Mouse (Mus musculus) megakaryocyte progenitor cell, adult 5-6 weeks (primary cell): ENCODE data around the gene Rgs16. TPM values are rescaled to one million over a fixed set of nuclear protein-coding genes. Genes with fewer than 3 reads are reported as not detected.

Experiments used
- total RNA-seq, 2 experiments: library from RNA; stranded (forward) in 1 of 2; stranded (reverse) in 1 of 2; fragments of 157-497, 149-512 nt in 1 of 2; fragments of 200-1000 nt in 1 of 2; gene quantifications; 2 replicates each; pipeline versions ENCODE4 v1.2.3 to v1.2.4; 2015 to 2017

Rgs16 gene
- total RNA-seq, 2 experiments from 2014 or later = not detected

Other genes starting within 250 kb of the Rgs16 start
- 27.6 and 28.0 TPM in 2 replicates for gene Npl, start 190.3 kb upstream of the Rgs16 start, total RNA-seq (2015)
- gene Npl, start 190.3 kb upstream of the Rgs16 start, total RNA-seq (2017) = 14.2 and 15.2 TPM in 2 replicates
- 0.17 and 1.1 TPM in 2 replicates for gene Rgs8, start 87.3 kb upstream of the Rgs16 start, total RNA-seq (2015)
- gene Rgs8, start 87.3 kb upstream of the Rgs16 start, total RNA-seq (2017) = 0.25 and 0.37 TPM in 2 replicates
- 41.4 and 52.2 TPM in 2 replicates for gene Rnasel, start 9.1 kb downstream of the Rgs16 start, total RNA-seq (2015)
- 46.4 and 58.3 TPM in 2 replicates for gene Rnasel, start 9.1 kb downstream of the Rgs16 start, total RNA-seq (2017)
- 0.59 TPM in 1 of 2 replicates, not detected in the other for gene Rgsl1, start 103.8 kb downstream of the Rgs16 start, total RNA-seq (2015)
- gene Rgsl1, start 103.8 kb downstream of the Rgs16 start, total RNA-seq (2017) = 0.42 TPM in 1 of 2 replicates, not detected in the other
- gene Teddm1b, start 134.0 kb downstream of the Rgs16 start, total RNA-seq (2015) = not detected in 2 replicates
- not detected in 2 replicates for gene Teddm1b, start 134.0 kb downstream of the Rgs16 start, total RNA-seq (2017)
- not detected in 2 replicates for gene Teddm1a, start 151.4 kb downstream of the Rgs16 start, total RNA-seq (2015)
- gene Teddm1a, start 151.4 kb downstream of the Rgs16 start, total RNA-seq (2017) = not detected in 2 replicates
- 32.1 and 35.2 TPM in 2 replicates for gene Glul, start 159.6 kb downstream of the Rgs16 start, total RNA-seq (2015)
- 46.2 and 55.2 TPM in 2 replicates for gene Glul, start 159.6 kb downstream of the Rgs16 start, total RNA-seq (2017)
- gene Teddm2, start 159.9 kb downstream of the Rgs16 start, total RNA-seq (2015) = 0.05 and 0.10 TPM in 2 replicates
- gene Teddm2, start 159.9 kb downstream of the Rgs16 start, total RNA-seq (2017) = 0.24 TPM in 1 of 2 replicates, not detected in the other